Mouse (Mus musculus) myocyte (in vitro differentiated cells): ENCODE data around the gene Mms19.

Experiments used
- CEBPB ChIP-seq: IDR thresholded peaks from 2 replicates; pipeline ENCODE4 v1.6.1; 2011; ENCODE audit warnings: mild to moderate bottlenecking, moderate library complexity; ENCODE audit not compliant: poor library complexity, insufficient read depth, severe bottlenecking
- MYOD1 ChIP-seq, 3 experiments: IDR thresholded peaks; one replicate each; pipeline ENCODE4 v1.6.1; 2011; ENCODE audit warnings: control low read depth in 2 of 3, low read depth in 2 of 3, mild to moderate bottlenecking in 2 of 3, moderate library complexity in 1 of 3; ENCODE audit not compliant: insufficient read length in 2 of 3, control insufficient read depth in 1 of 3
- POLR2A ChIP-seq: IDR thresholded peaks from one replicate; pipeline ENCODE4 v1.6.1; 2011; ENCODE audit warnings: low read depth, mild to moderate bottlenecking, control low read depth, moderate library complexity; ENCODE audit not compliant: insufficient read length
- USF1 ChIP-seq: IDR thresholded peaks from one replicate; pipeline ENCODE4 v1.6.1; 2011; ENCODE audit warnings: low read depth, mild to moderate bottlenecking, control low read depth, moderate library complexity

DNA sequence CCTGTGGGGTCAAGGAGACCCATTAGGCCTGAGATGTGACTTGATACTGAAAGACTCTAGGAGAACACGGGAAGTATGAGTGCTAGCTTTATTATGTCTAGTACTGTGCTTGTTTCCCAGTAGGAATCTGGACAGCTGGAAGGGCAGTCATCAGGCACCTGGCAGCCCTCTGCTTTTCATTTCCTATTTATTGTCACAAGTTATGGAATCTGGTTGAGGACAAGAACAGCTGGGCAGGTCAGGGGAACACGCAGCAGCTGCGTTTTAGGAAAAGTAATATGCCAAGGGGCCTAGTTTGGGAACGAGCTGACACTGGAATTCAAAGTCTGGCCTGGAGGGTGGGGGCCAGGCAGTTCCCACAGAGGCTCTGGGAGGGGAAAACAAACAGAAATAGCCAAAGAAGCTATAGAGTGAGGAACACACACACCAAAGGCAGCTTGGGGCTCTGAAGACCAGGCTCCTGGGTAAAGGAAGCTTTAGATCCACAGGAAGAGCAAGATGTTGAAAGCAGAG, 19.5 kb upstream of the Mms19 start:
- no peak for TF ChIP-seq USF1
- peak; percentile 96 to 98 (median 97) for TF ChIP-seq MYOD1 (IDR thresholded peaks at IDR 0.05; ENCODE audit: control insufficient read depth in 1 of 3, insufficient read length in 2 of 3, low read depth in 2 of 3)
- no peak for TF ChIP-seq CEBPB
- no peak for TF ChIP-seq POLR2A
